ENCODE assay signal across 20 mouse cellular contexts in the genomic region with DNA sequence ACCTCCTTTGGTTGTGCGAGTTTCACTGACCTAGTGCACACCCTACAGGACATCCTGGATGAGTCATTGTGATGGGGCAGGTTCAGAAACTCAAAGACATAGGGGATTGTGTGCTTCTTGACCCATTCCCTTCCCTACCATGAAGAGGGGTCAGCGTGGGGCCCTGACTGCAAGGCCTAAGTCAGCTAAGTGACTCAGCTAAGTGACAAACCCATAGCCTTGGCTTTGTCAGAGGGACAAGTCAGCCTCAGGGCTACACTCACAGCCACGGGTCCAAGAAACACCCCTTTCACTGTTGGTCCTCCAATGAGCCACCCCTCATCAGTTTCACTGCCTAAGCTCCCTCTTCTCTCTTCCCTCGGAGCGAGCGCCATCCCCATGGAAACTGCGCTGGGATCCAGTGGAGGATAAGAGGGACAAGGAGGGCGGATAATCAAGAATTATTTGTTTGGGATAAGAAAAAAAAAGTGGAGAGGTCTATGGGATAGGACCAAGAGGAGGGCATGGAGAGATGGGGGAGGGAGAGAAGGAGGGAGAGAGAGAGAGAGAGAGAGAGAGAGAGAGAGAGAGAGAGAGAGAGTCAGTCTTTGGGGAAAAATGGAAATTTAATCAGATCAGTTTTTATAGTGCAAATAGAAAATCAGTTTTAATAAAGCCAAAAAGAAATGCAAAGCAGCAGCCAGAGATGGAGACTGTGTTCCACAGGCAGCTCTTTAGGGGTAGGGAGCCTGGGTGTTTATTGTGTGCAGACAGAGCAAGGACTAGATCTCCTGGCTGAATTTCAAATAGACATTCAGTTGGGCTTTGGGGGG.
DNase-seq lines count a peak whose midpoint lies in the region; ATAC-seq lines count a peak whose summit lies in the region.
"Had no signal": no experiment of that assay in that cellular context is flagged by ENCODE, and none has a peak within 500 bp of the region (broad histone marks: within the 10 kb centered on the region; RNA-seq: fewer than 3 reads in every experiment).

No protein-coding gene starts in this region.

- H3K4me1 ChIP-seq in forebrain, embryonic 12.5 days: peaks cover 28% of the 10 kb centered on the region
- peaks cover 15% of the 10 kb centered on the region for H3K4me1 ChIP-seq in hindbrain, embryonic 16.5 days (ENCODE audit: control insufficient read depth, insufficient read depth, low read depth, low read length)
- peaks cover 37% of the 10 kb centered on the region for H3K4me1 ChIP-seq in neural tube, embryonic 13.5 days (replicated peaks)
- H3K4me1 ChIP-seq: embryonic facial prominence, embryonic 12.5 days; heart, embryonic 10.5 days; stomach, embryonic 15.5 days had no signal

- 51% methylated on average over 8 of the region's 8 CpGs for WGBS in forebrain, embryonic 12.5 days
- WGBS in hindbrain, embryonic 16.5 days: 48% methylated on average over 8 of the region's 8 CpGs
- 44% methylated on average over 8 of the region's 8 CpGs for WGBS in neural tube, embryonic 13.5 days

- H3K9ac ChIP-seq in forebrain, embryonic 12.5 days: no peak overlapping the region
- no peak overlapping the region for H3K9ac ChIP-seq in hindbrain, embryonic 16.5 days (ENCODE audit: low read depth, low read length)
- H3K9ac ChIP-seq in neural tube, embryonic 13.5 days: no peak overlapping the region
- H3K9ac ChIP-seq: embryonic facial prominence, embryonic 12.5 days; limb, embryonic 15.5 days; stomach, embryonic 15.5 days had no signal

- ATAC-seq in forebrain, embryonic 12.5 days (ENCODE audit: low FRiP score): no peak
- ATAC-seq in hindbrain, embryonic 16.5 days: peak; percentile 63; the same call in 1 of the 2 replicates
- no peak; the same call in 1 of the 2 replicates for ATAC-seq in neural tube, embryonic 13.5 days (ENCODE audit: low read depth)
- ATAC-seq: activated CD4-positive, CD25-positive, alpha-beta regulatory T cell, adult 4 months; CD4-positive, CD25-positive, alpha-beta regulatory T cell, adult 4 months had no signal

- no peaks in the 10 kb centered on the region for H3K9me3 ChIP-seq in forebrain, embryonic 12.5 days
- H3K9me3 ChIP-seq in hindbrain, embryonic 16.5 days (ENCODE audit: control insufficient read depth, low read length): no peaks in the 10 kb centered on the region
- no peaks in the 10 kb centered on the region for H3K9me3 ChIP-seq in neural tube, embryonic 13.5 days
- H3K9me3 ChIP-seq: embryonic facial prominence, embryonic 12.5 days; heart, embryonic 10.5 days; limb, embryonic 15.5 days; stomach, embryonic 15.5 days had no signal

- no peak overlapping the region for H3K4me3 ChIP-seq in forebrain, embryonic 12.5 days (replicated peaks)
- no peak overlapping the region for H3K4me3 ChIP-seq in hindbrain, embryonic 16.5 days (ENCODE audit: low read length)
- H3K4me3 ChIP-seq in neural tube, embryonic 13.5 days: no peak overlapping the region
- H3K4me3 ChIP-seq: embryonic facial prominence, embryonic 12.5 days; heart, embryonic 10.5 days; left cerebral cortex, adult 2 months; limb, embryonic 15.5 days; stomach, embryonic 15.5 days had no signal

- peak overlapping the region; percentile 53; the same call in 1 of the 2 replicates for H3K27ac ChIP-seq in forebrain, embryonic 12.5 days
- no peak overlapping the region for H3K27ac ChIP-seq in hindbrain, embryonic 16.5 days (ENCODE audit: low read depth, low read length)
- peak overlapping the region; percentile 52; the same call in 1 of the 2 replicates for H3K27ac ChIP-seq in neural tube, embryonic 13.5 days (replicated peaks)
- H3K27ac ChIP-seq: embryonic facial prominence, embryonic 12.5 days; heart, embryonic 10.5 days; left cerebral cortex, adult 2 months; limb, embryonic 15.5 days; stomach, embryonic 15.5 days had no signal

- peaks cover 6% of the 10 kb centered on the region; the same call in 1 of the 2 replicates for H3K27me3 ChIP-seq in forebrain, embryonic 12.5 days
- H3K27me3 ChIP-seq in hindbrain, embryonic 16.5 days (replicated peaks; ENCODE audit: control insufficient read depth, insufficient read depth, low read length): no peaks in the 10 kb centered on the region
- H3K27me3 ChIP-seq in neural tube, embryonic 13.5 days: 0 out of 2 replicates have a peak, but pooled peaks cover 15% of the 10 kb centered on the region
- H3K27me3 ChIP-seq: embryonic facial prominence, embryonic 12.5 days; stomach, embryonic 15.5 days had no signal

- peak; percentile 52 to 64 for DNase-seq in right cerebral cortex, postnatal 10 days (ENCODE audit: low spot score in 2 of 2)
- no peak for DNase-seq in right cerebral cortex, postnatal 25 days
- no peak for DNase-seq in heart, adult 8-10 months (ENCODE audit: low spot score)
- no peak for DNase-seq in thymus, postnatal 14 days
- no peak for DNase-seq in retina, embryonic 14.5 days (ENCODE audit: low spot score)
- DNase-seq: gastrocnemius, postnatal 14 days; heart, postnatal 36 days; kidney, adult 11 months; lung, adult 18-20 months; thymus, postnatal 25 days had no signal

- no peaks in the 10 kb centered on the region for H3K36me3 ChIP-seq in forebrain, embryonic 12.5 days (replicated peaks)
- no peaks in the 10 kb centered on the region for H3K36me3 ChIP-seq in hindbrain, embryonic 16.5 days (ENCODE audit: control insufficient read depth, insufficient read depth, low read length)
- H3K36me3 ChIP-seq in neural tube, embryonic 13.5 days: no peaks in the 10 kb centered on the region
- H3K36me3 ChIP-seq: embryonic facial prominence, embryonic 12.5 days; heart, embryonic 10.5 days; limb, embryonic 15.5 days; stomach, embryonic 15.5 days had no signal

- H3K4me2 ChIP-seq in forebrain, embryonic 12.5 days: peak overlapping the region; percentile 21
- 0 out of 2 replicates have a peak overlapping the region, but pooled peaks have one; percentile 10 for H3K4me2 ChIP-seq in hindbrain, embryonic 16.5 days (ENCODE audit: low read length)
- peak overlapping the region; percentile 29 for H3K4me2 ChIP-seq in neural tube, embryonic 13.5 days
- H3K4me2 ChIP-seq: embryonic facial prominence, embryonic 12.5 days; limb, embryonic 15.5 days; stomach, embryonic 15.5 days had no signal

Comparison
In these comparisons a context has a peak if more than half of its experiments do, and no peak if none do; other contexts are left out.
1. DNase-seq: peak in right cerebral cortex, postnatal 10 days (2 of 2); none in right cerebral cortex, postnatal 25 days (single experiment), heart, adult 8-10 months (single experiment), thymus, postnatal 14 days (single experiment) and retina, embryonic 14.5 days (single experiment).
2. Peak in every context shown above with its lines, with median percentiles within 50 percentile points of each other: H3K4me2 ChIP-seq.